Mouse (Mus musculus) myocyte (in vitro differentiated cells): ENCODE data around the gene Fxyd5. TPM values are rescaled to one million over a fixed set of nuclear protein-coding genes. Genes with fewer than 3 reads are reported as not detected.

ENCODE experiments used
- H3K27me3 ChIP-seq: one replicate; pipeline ENCODE4 v1.6.1; 2011; ENCODE audit not compliant: control insufficient read depth, insufficient read depth, insufficient read length
- H3K36me3 ChIP-seq: one replicate; pipeline ENCODE4 v1.6.1; 2011; ENCODE audit not compliant: control insufficient read depth, insufficient read depth
- H3K4me2 ChIP-seq: one replicate; pipeline ENCODE4 v1.6.1; 2011; ENCODE audit warnings: low read depth, control low read depth
- H3K4me3 ChIP-seq: one replicate; pipeline ENCODE4 v1.5.1; 2011; ENCODE audit warnings: mild to moderate bottlenecking, control low read depth, moderate library complexity
- H3K79me2 ChIP-seq: one replicate; pipeline ENCODE4 v1.6.1; 2011; ENCODE audit not compliant: control insufficient read depth, insufficient read depth
- H3ac ChIP-seq: one replicate; pipeline ENCODE4 v1.6.1; 2011; ENCODE audit not compliant: control insufficient read depth, insufficient read length
- CEBPB ChIP-seq: IDR thresholded peaks from 2 replicates; pipeline ENCODE4 v1.6.1; 2011; ENCODE audit warnings: mild to moderate bottlenecking, moderate library complexity; ENCODE audit not compliant: poor library complexity, insufficient read depth, severe bottlenecking
- E2F4 ChIP-seq: IDR thresholded peaks from one replicate; pipeline ENCODE4 v1.6.1; 2011; ENCODE audit warnings: mild to moderate bottlenecking, control low read depth, moderate library complexity; ENCODE audit not compliant: insufficient read depth
- MAX ChIP-seq: IDR thresholded peaks from one replicate; pipeline ENCODE4 v1.6.1; 2011; ENCODE audit warnings: low read depth, mild to moderate bottlenecking, control low read depth
- MYOD1 ChIP-seq, 3 experiments: IDR thresholded peaks; one replicate each; pipeline ENCODE4 v1.6.1; 2011; ENCODE audit warnings: control low read depth in 2 of 3, low read depth in 2 of 3, mild to moderate bottlenecking in 2 of 3, moderate library complexity in 1 of 3; ENCODE audit not compliant: insufficient read length in 2 of 3, control insufficient read depth in 1 of 3
- MYOG ChIP-seq, 3 experiments: IDR thresholded peaks; one replicate each; pipeline ENCODE4 v1.6.1; 2011; ENCODE audit warnings: control low read depth in 2 of 3, low read depth in 2 of 3, mild to moderate bottlenecking in 2 of 3; ENCODE audit not compliant: insufficient read length in 2 of 3, control insufficient read depth in 1 of 3, insufficient read depth in 1 of 3
- POLR2A ChIP-seq: IDR thresholded peaks from one replicate; pipeline ENCODE4 v1.6.1; 2011; ENCODE audit warnings: low read depth, mild to moderate bottlenecking, control low read depth, moderate library complexity; ENCODE audit not compliant: insufficient read length
- POLR2AphosphoS2 ChIP-seq: IDR thresholded peaks from one replicate; pipeline ENCODE4 v1.6.1; 2011; ENCODE audit warnings: low read depth, control low read depth; ENCODE audit not compliant: insufficient read length
- REST ChIP-seq: IDR thresholded peaks from one replicate; pipeline ENCODE4 v1.6.1; 2011; ENCODE audit warnings: mild to moderate bottlenecking, control low read depth, moderate library complexity; ENCODE audit not compliant: insufficient read depth, insufficient read length
- SRF ChIP-seq: IDR thresholded peaks from one replicate; pipeline ENCODE4 v1.6.1; 2011; ENCODE audit warnings: low read depth; ENCODE audit not compliant: control insufficient read depth, insufficient read length
- TCF12 ChIP-seq: IDR thresholded peaks from one replicate; pipeline ENCODE4 v1.6.1; 2011; ENCODE audit warnings: mild to moderate bottlenecking, control low read depth; ENCODE audit not compliant: poor library complexity, insufficient read depth, severe bottlenecking
- TCF3 ChIP-seq: IDR thresholded peaks from one replicate; pipeline ENCODE4 v1.6.1; 2011; ENCODE audit warnings: low read depth, control low read depth; ENCODE audit not compliant: insufficient read length
- USF1 ChIP-seq: IDR thresholded peaks from one replicate; pipeline ENCODE4 v1.6.1; 2011; ENCODE audit warnings: low read depth, mild to moderate bottlenecking, control low read depth, moderate library complexity
- polyA plus RNA-seq: library from polyadenylated mRNA; unstranded; fragments of >200 nt; fragmentation: generic; extraction: Trizol; gene quantifications from one replicate; pipeline ENCODE4 v1.2.1, GENCODE M21; 2012; ENCODE audit warnings: missing spikeins

Fxyd5 gene
- polyA plus RNA-seq, 1 experiment, result 31.0 TPM

GRCm38 (mm10) chr7:31074713-31075069 lies 32.4 kb upstream of the Fxyd5 start:
- Histone ChIP-seq H3ac (no peak overlapping the region), H3K36me3 (no peaks in the 10 kb centered on the region), H3K27me3 (peaks cover 13% of the 10 kb centered on the region), H3K4me2 (no peak overlapping the region), H3K4me3 (no peak overlapping the region), H3K79me2 (no peaks in the 10 kb centered on the region)
- TF ChIP-seq CEBPB (no peak), TCF3 (no peak), POLR2AphosphoS2 (no peak), SRF (no peak), MYOD1 (IDR thresholded peaks at IDR 0.05; ENCODE audit: control insufficient read depth in 1 of 3, insufficient read length in 2 of 3, low read depth in 2 of 3) (no peak), POLR2A (no peak), REST (no peak), USF1 (no peak), TCF12 (no peak), MYOG (IDR thresholded peaks at IDR 0.05; ENCODE audit: control insufficient read depth in 1 of 3, insufficient read depth in 1 of 3, insufficient read length in 2 of 3, low read depth in 2 of 3) (no peak), E2F4 (no peak), MAX (no peak)

- Histone ChIP-seq H3K27me3 (peaks cover 13% of the 10 kb centered on the region), H3K79me2 (no peaks in the 10 kb centered on the region), H3ac (no peak overlapping the region), H3K36me3 (no peaks in the 10 kb centered on the region), H3K4me2 (no peak overlapping the region), H3K4me3 (no peak overlapping the region)
- TF ChIP-seq E2F4 (no peak), POLR2A (no peak), TCF3 (no peak), USF1 (no peak), TCF12 (no peak), SRF (no peak), REST (no peak), MAX (no peak), CEBPB (no peak), POLR2AphosphoS2 (no peak), MYOD1 (IDR thresholded peaks at IDR 0.05; ENCODE audit: control insufficient read depth in 1 of 3, insufficient read length in 2 of 3, low read depth in 2 of 3) (no peak), MYOG (IDR thresholded peaks at IDR 0.05; ENCODE audit: control insufficient read depth in 1 of 3, insufficient read depth in 1 of 3, insufficient read length in 2 of 3, low read depth in 2 of 3) (no peak)
Observed at GRCm38 (mm10) chr7:31074061-31074712, 31.9 kb upstream of the Fxyd5 start.

GRCm38 (mm10) chr7:31073546-31073945 lies 31.3 kb upstream of the Fxyd5 start:
- no peak overlapping the region for H3K4me2 ChIP-seq
- TF ChIP-seq USF1 (no peak), TCF3 (no peak)
- H3K4me3 ChIP-seq, result no peak overlapping the region
- peaks cover 13% of the 10 kb centered on the region for H3K27me3 ChIP-seq
- H3K79me2 ChIP-seq, result no peaks in the 10 kb centered on the region
- no peak overlapping the region for H3ac ChIP-seq
- H3K36me3 ChIP-seq, result no peaks in the 10 kb centered on the region

- Histone ChIP-seq H3K4me3 (no peak overlapping the region), H3K4me2 (no peak overlapping the region), H3ac (no peak overlapping the region), H3K27me3 (peaks cover 15% of the 10 kb centered on the region), H3K36me3 (no peaks in the 10 kb centered on the region), H3K79me2 (no peaks in the 10 kb centered on the region)
- TF ChIP-seq TCF12 (no peak), MYOD1 (IDR thresholded peaks at IDR 0.05; ENCODE audit: control insufficient read depth in 1 of 3, insufficient read length in 2 of 3, low read depth in 2 of 3) (no peak), TCF3 (no peak), REST (no peak)
Observed at GRCm38 (mm10) chr7:31072326-31072725, 30.0 kb upstream of the Fxyd5 start.

GRCm38 (mm10) chr7:31070324-31070723 lies 28.0 kb upstream of the Fxyd5 start:
- Histone ChIP-seq H3K4me3 (no peak overlapping the region), H3ac (no peak overlapping the region), H3K79me2 (no peaks in the 10 kb centered on the region), H3K27me3 (peaks cover 11% of the 10 kb centered on the region), H3K36me3 (no peaks in the 10 kb centered on the region), H3K4me2 (no peak overlapping the region)
- TF ChIP-seq SRF, result no peak
- no peak for TF ChIP-seq MYOG (IDR thresholded peaks at IDR 0.05; ENCODE audit: control insufficient read depth in 1 of 3, insufficient read depth in 1 of 3, insufficient read length in 2 of 3, low read depth in 2 of 3)
- no peak for TF ChIP-seq MYOD1 (IDR thresholded peaks at IDR 0.05; ENCODE audit: control insufficient read depth in 1 of 3, insufficient read length in 2 of 3, low read depth in 2 of 3)
- no peak for TF ChIP-seq MAX
- TF ChIP-seq USF1, result no peak
- no peak for TF ChIP-seq CEBPB
- no peak for TF ChIP-seq TCF12
